Mouse (Mus musculus) CH12.LX (cell line): Measurements from ENCODE around the gene Taf1a. TPM values are rescaled to one million over a fixed set of nuclear protein-coding genes. Genes with fewer than 3 reads are reported as not detected.
A peak's percentile ranks its signal among the peaks of the same experiment; 100 is the strongest.

Experiments
- DNase-seq: peaks from one replicate; pipeline ENCODE4 v3.0.0-alpha.2; 2013; ENCODE audit errors: extremely low read depth
- H3K27ac ChIP-seq: 2 replicates; pipeline ENCODE4 v1.5.1; 2012; ENCODE audit warnings: low read depth, mild to moderate bottlenecking, control low read depth, moderate library complexity; ENCODE audit not compliant: insufficient read depth
- H3K27me3 ChIP-seq: replicated peaks from 2 replicates; pipeline ENCODE3; 2012; ENCODE audit warnings: inconsistent platforms
- H3K36me3 ChIP-seq, 2 experiments: replicated peaks in 1 of 2; 2 replicates each; pipeline versions ENCODE3 to v1.6.1; 2012; ENCODE audit warnings: inconsistent platforms in 1 of 2, low read length in 1 of 2, mild to moderate bottlenecking in 1 of 2, mixed read lengths in 1 of 2, moderate library complexity in 1 of 2; ENCODE audit not compliant: control insufficient read depth in 1 of 2, insufficient read depth in 1 of 2
- H3K4me1 ChIP-seq, 2 experiments: 2 replicates each; pipeline ENCODE4 v1.6.1; 2012; ENCODE audit warnings: inconsistent platforms in 1 of 2, moderate library complexity in 1 of 2; ENCODE audit not compliant: insufficient read depth in 2 of 2, control insufficient read depth in 1 of 2
- H3K4me2 ChIP-seq: 2 replicates; pipeline ENCODE4 v1.6.1; 2012; ENCODE audit warnings: low read depth, mild to moderate bottlenecking, control low read depth; ENCODE audit not compliant: poor library complexity, insufficient read depth, severe bottlenecking
- H3K4me3 ChIP-seq, 3 experiments: fragments of 150-350 bp in 1 of 3; sonication (generic) in 1 of 3; replicated peaks in 1 of 3; 2 replicates each; pipeline versions ENCODE3 to v1.5.1; 2011 to 2012; ENCODE audit warnings: low read depth in 2 of 3, low read length in 2 of 3, mild to moderate bottlenecking in 2 of 3, moderate library complexity in 2 of 3, control low read depth in 1 of 3, improper control_type of control experiment in 1 of 3, inconsistent platforms in 1 of 3, mixed read lengths in 1 of 3; ENCODE audit not compliant: poor library complexity in 1 of 3
- H3K79me2 ChIP-seq: replicated peaks from 2 replicates; pipeline ENCODE4 v1.6.1; 2012; ENCODE audit warnings: mild to moderate bottlenecking, moderate library complexity; ENCODE audit not compliant: control insufficient read depth, poor library complexity, insufficient read depth, severe bottlenecking; ENCODE audit errors: extremely low read depth
- H3K9ac ChIP-seq: 2 replicates; pipeline ENCODE4 v1.6.1; 2012; ENCODE audit warnings: low read depth, mild to moderate bottlenecking, control low read depth, moderate library complexity; ENCODE audit not compliant: insufficient read depth
- H3K9me3 ChIP-seq: replicated peaks from 2 replicates; pipeline ENCODE3; 2012; ENCODE audit warnings: low read length, inconsistent platforms, mixed read lengths
- BHLHE40 ChIP-seq: IDR thresholded peaks from 2 replicates; pipeline ENCODE4 v1.6.1; 2011; ENCODE audit warnings: mild to moderate bottlenecking, low read depth, low read length, improper control_type of control experiment
- CHD1 ChIP-seq: IDR thresholded peaks from 2 replicates; pipeline ENCODE4 v1.6.1; 2012; ENCODE audit warnings: low read depth, low read length, improper control_type of control experiment, inconsistent platforms
- CHD2 ChIP-seq: IDR thresholded peaks from 2 replicates; pipeline ENCODE4 v1.6.1; 2011; ENCODE audit warnings: low read length, improper control_type of control experiment
- CTCF ChIP-seq, 2 experiments: IDR thresholded peaks in 1 of 2; conservative IDR thresholded peaks in 1 of 2; 2 replicates each; pipeline ENCODE4 v1.5.1; 2011 to 2012; ENCODE audit warnings: low read depth in 2 of 2, low read length in 2 of 2, improper control_type of control experiment in 1 of 2, inconsistent platforms in 1 of 2, mild to moderate bottlenecking in 1 of 2, moderate library complexity in 1 of 2
- ELF1 ChIP-seq: IDR thresholded peaks from 2 replicates; pipeline ENCODE4 v1.6.1; 2014; ENCODE audit warnings: low read depth, mild to moderate bottlenecking, inconsistent platforms, low read length, improper control_type of control experiment
- EP300 ChIP-seq: IDR thresholded peaks from 2 replicates; pipeline ENCODE4 v1.6.1; 2011; ENCODE audit warnings: low read length, improper control_type of control experiment
- GABPA ChIP-seq: IDR thresholded peaks from 2 replicates; pipeline ENCODE4 v1.6.1; 2012; ENCODE audit warnings: low read depth, low read length, improper control_type of control experiment, inconsistent platforms; ENCODE audit not compliant: insufficient replicate concordance
- HCFC1 ChIP-seq: IDR thresholded peaks from 2 replicates; pipeline ENCODE4 v1.6.1; 2012; ENCODE audit warnings: low read depth, mild to moderate bottlenecking, inconsistent platforms, low read length, improper control_type of control experiment
- IRF4 ChIP-seq: IDR thresholded peaks from 2 replicates; pipeline ENCODE4 v1.6.1; 2014; ENCODE audit warnings: low read depth, mild to moderate bottlenecking, inconsistent platforms, low read length, improper control_type of control experiment
- JUN ChIP-seq: IDR thresholded peaks from 2 replicates; pipeline ENCODE4 v1.6.1; 2011; ENCODE audit warnings: low read depth, mild to moderate bottlenecking, low read length, improper control_type of control experiment, moderate library complexity; ENCODE audit not compliant: insufficient read depth
- KAT2A ChIP-seq: IDR thresholded peaks from 2 replicates; pipeline ENCODE4 v1.6.1; 2012; ENCODE audit warnings: low read length, improper control_type of control experiment, inconsistent platforms; ENCODE audit not compliant: insufficient replicate concordance
- MAFK ChIP-seq: IDR thresholded peaks from 2 replicates; pipeline ENCODE4 v1.6.1; 2011; ENCODE audit warnings: low read length, improper control_type of control experiment; ENCODE audit not compliant: insufficient replicate concordance
- MAX ChIP-seq: IDR thresholded peaks from 2 replicates; pipeline ENCODE4 v1.6.1; 2011; ENCODE audit warnings: low read length, improper control_type of control experiment
- MAZ ChIP-seq: IDR thresholded peaks from 2 replicates; pipeline ENCODE4 v1.6.1; 2012; ENCODE audit warnings: low read depth, mild to moderate bottlenecking, inconsistent platforms, low read length, improper control_type of control experiment, moderate library complexity
- MXI1 ChIP-seq: IDR thresholded peaks from 2 replicates; pipeline ENCODE4 v1.6.1; 2011; ENCODE audit warnings: mild to moderate bottlenecking, low read depth, low read length, improper control_type of control experiment
- MYC ChIP-seq: IDR thresholded peaks from 2 replicates; pipeline ENCODE4 v1.6.1; 2011; ENCODE audit warnings: low read depth, mild to moderate bottlenecking, improper control_type of control experiment, low read length
- NELFE ChIP-seq: IDR thresholded peaks from 2 replicates; pipeline ENCODE4 v1.6.1; 2011; ENCODE audit warnings: low read depth, low read length, improper control_type of control experiment
- NRF1 ChIP-seq: IDR thresholded peaks from 2 replicates; pipeline ENCODE4 v1.6.1; 2014; ENCODE audit warnings: low read depth, mild to moderate bottlenecking, inconsistent platforms, low read length, improper control_type of control experiment, moderate library complexity
- PAX5 ChIP-seq: IDR thresholded peaks from 2 replicates; pipeline ENCODE4 v1.6.1; 2012; ENCODE audit warnings: low read length, inconsistent platforms, mixed read lengths
- POLR2A ChIP-seq: IDR thresholded peaks from 2 replicates; pipeline ENCODE4 v1.6.1; 2011; ENCODE audit warnings: low read depth, mild to moderate bottlenecking, improper control_type of control experiment, low read length
- POLR2AphosphoS2 ChIP-seq: IDR thresholded peaks from 2 replicates; pipeline ENCODE4 v1.6.1; 2011; ENCODE audit warnings: low read depth, low read length, improper control_type of control experiment
- RAD21 ChIP-seq: IDR thresholded peaks from 2 replicates; pipeline ENCODE4 v1.6.1; 2011; ENCODE audit warnings: low read depth, mild to moderate bottlenecking, low read length, improper control_type of control experiment, moderate library complexity
- RCOR1 ChIP-seq: conservative IDR thresholded peaks from 2 replicates; pipeline ENCODE4 v1.6.1; 2012; ENCODE audit warnings: low read depth, mild to moderate bottlenecking, inconsistent platforms, low read length, improper control_type of control experiment
- SIN3A ChIP-seq: IDR thresholded peaks from 2 replicates; pipeline ENCODE4 v1.6.1; 2012; ENCODE audit warnings: low read length, improper control_type of control experiment, inconsistent platforms
- TBP ChIP-seq: conservative IDR thresholded peaks from 2 replicates; pipeline ENCODE4 v1.6.1; 2011; ENCODE audit warnings: low read depth, low read length, improper control_type of control experiment
- TCF12 ChIP-seq: IDR thresholded peaks from 2 replicates; pipeline ENCODE4 v1.6.1; 2014; ENCODE audit warnings: low read depth, mild to moderate bottlenecking, inconsistent platforms, low read length, improper control_type of control experiment
- UBTF ChIP-seq: IDR thresholded peaks from 2 replicates; pipeline ENCODE4 v1.6.1; 2012; ENCODE audit warnings: low read depth, mild to moderate bottlenecking, inconsistent platforms, low read length, improper control_type of control experiment, moderate library complexity
- USF2 ChIP-seq: conservative IDR thresholded peaks from 2 replicates; pipeline ENCODE4 v1.6.1; 2011; ENCODE audit warnings: low read depth, low read length, improper control_type of control experiment
- ZC3H11A ChIP-seq: IDR thresholded peaks from 2 replicates; pipeline ENCODE4 v1.6.1; 2012; ENCODE audit warnings: low read depth, mild to moderate bottlenecking, inconsistent platforms, low read length, improper control_type of control experiment
- ZKSCAN1 ChIP-seq: IDR thresholded peaks from 2 replicates; pipeline ENCODE4 v1.6.1; 2012; ENCODE audit warnings: low read depth, inconsistent platforms, low read length, improper control_type of control experiment, borderline replicate concordance
- dilution Hi-C: fragments of 300-500 bp; cut with MboI; formaldehyde crosslinking; loops from 2 replicates; pipeline ENCODE4 v1.14.3; 2020; ENCODE audit warnings: low sequenced_read_pairs; ENCODE audit not compliant: extremely low pct_unique_long_range_greater_than_20kb, extremely low pct_ligation_motif_present
- in situ Hi-C: fragments of 300-500 bp; cut with MboI; formaldehyde crosslinking; loops from 3 replicates; pipeline ENCODE4 v1.14.3; 2019; ENCODE audit warnings: low sequenced_read_pairs, low pct_ligation_motif_present, low pct_unique_long_range_greater_than_20kb, mixed read lengths
- polyA plus RNA-seq: library from polyadenylated mRNA; unstranded; fragments of >175 nt; gene quantifications from 2 replicates; pipeline ENCODE4 v1.2.1, GENCODE M21; 2012; ENCODE audit warnings: low read depth; ENCODE audit not compliant: insufficient read length
- total RNA-seq, 2 experiments: library from RNA; depleted of rRNA; stranded (reverse); fragments of 300-350 nt in 1 of 2; fragments of >200 nt in 1 of 2; gene quantifications; 2 replicates each; pipeline ENCODE4 v1.2.3; 2012 to 2014

The Taf1a gene
- total and polyA plus RNA-seq, 3 experiments = 12.3 to 27.2 (median 21.9) TPM

DNA sequence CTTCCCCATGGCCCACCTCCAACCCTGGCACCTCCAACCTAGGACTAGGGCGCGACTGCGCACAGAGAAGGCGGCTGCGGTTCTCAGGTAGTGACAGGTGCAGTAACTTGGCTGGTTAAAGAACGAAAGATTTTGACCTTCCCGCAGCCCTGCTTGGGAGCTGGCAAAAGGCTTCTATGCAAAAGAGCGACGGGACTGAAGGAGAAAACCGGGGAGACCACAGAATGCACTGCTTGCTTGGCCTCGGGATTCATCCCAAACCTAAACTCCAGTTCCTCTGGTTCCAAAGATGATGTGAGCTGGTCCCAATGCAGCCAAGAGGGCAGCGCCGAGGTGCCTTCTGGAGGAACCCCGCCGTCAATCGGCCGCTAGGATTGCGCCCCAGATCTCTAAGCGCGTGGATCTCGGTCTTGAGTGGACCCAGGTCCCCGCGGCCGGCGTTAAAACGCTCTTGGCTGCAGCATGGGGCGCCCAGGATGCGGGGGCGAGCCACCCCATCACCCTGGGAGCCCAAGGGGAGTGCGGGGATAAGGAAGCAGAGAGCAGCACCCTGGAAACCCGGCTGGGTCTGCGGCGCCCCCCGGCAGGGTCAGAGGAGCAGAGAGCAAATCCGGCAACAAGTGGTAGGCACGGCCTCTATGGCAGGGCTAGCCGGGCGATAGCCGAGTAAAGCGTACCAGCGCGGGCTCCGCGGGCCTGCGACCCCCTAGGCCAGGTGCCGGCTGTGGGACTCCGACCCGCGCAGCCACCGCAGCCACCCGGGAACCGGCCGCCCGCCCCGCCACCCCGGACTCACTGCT lies 20.0 kb upstream of the Taf1a start:
- dilution Hi-C loops (no loop called here), in situ Hi-C loops (no loop called here)
- Histone ChIP-seq H3K4me2 (peak overlapping the region; percentile 85), H3K4me1 (peaks cover 8 to 21% of the 10 kb centered on the region in 2 experiments), H3K9me3 (no peaks in the 10 kb centered on the region), H3K27ac (no peak overlapping the region), H3K9ac (peak overlapping the region; percentile 61), H3K27me3 (no peaks in the 10 kb centered on the region), H3K36me3 (peaks cover 13 to 31% of the 10 kb centered on the region in 2 experiments), H3K79me2 (peaks cover 7% of the 10 kb centered on the region; the same call in 1 of the 2 replicates), H3K4me3 (peak overlapping the region; percentile 76 to 96 (median 86))
- peak; percentile 43 for TF ChIP-seq NRF1
- no peak for TF ChIP-seq TCF12
- DNase-seq = no peak

DNA sequence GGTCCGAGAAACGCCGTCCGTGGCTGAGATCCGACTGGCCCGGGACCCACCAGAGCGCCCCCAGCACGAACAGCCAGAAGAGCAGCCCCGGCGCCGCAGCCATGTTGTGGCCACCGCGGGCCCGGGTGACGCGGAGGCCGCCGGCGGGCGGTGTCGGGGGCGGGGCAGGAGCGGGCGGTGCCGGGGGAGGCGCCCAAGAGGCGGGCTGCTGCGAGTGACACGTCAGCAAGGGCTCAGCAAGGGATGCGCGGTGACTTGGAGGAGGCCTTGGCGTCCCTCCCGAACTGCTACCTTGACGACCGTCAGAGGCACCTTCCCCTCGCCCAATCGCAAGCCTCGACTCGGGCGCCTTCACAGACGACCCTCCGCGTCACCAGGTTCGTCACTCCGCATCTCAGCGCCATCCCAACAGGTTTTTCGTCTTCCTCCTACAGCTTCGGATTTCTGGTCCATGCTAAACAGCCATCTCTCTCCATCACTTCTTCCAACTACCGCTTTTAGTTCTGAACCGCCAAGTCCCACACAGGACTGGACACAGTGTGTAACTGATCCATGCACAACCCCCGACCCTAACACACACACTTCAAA lies 19.3 kb upstream of the Taf1a start, which contains the start of gene Mia3:
Mia3 (minus strand) TSS at position 127 of the 588 bp plus-strand sequence.
- H3K4me1 ChIP-seq = peaks cover 8 to 21% of the 10 kb centered on the region in 2 experiments
- dilution Hi-C loops = no loop called here
- in situ Hi-C loops = no loop called here
- peak within 1 kb of the TSS; percentile 61 for H3K9ac ChIP-seq
- peaks cover 7% of the 10 kb centered on the region; the same call in 1 of the 2 replicates for H3K79me2 ChIP-seq
- peak within 1 kb of the TSS; percentile 85 for H3K4me2 ChIP-seq
- H3K36me3 ChIP-seq = peaks cover 6 to 24% of the 10 kb centered on the region in 2 experiments
- no peaks in the 10 kb centered on the region for H3K9me3 ChIP-seq
- H3K4me3 ChIP-seq = peak within 1 kb of the TSS; percentile 76 to 96 (median 86)
- no peak within 1 kb of the TSS for H3K27ac ChIP-seq
- peak; percentile 96 for DNase-seq
- H3K27me3 ChIP-seq = no peaks in the 10 kb centered on the region
- TF ChIP-seq USF2 (no peak), UBTF (no peak), CHD1 (no peak), JUN (no peak), MXI1 (peak; percentile 69; the same call in 1 of the 2 replicates), ELF1 (peak; percentile 48), RCOR1 (no peak), TBP (peak; percentile 75), MYC (peak; percentile 79), IRF4 (no peak), ZKSCAN1 (no peak), BHLHE40 (no peak), GABPA (no peak), RAD21 (no peak), POLR2A (peak; percentile 84), MAX (no peak; the same call in 1 of the 2 replicates), KAT2A (no peak), NRF1 (peak; percentile 77), TCF12 (peak; percentile 76), ZC3H11A (no peak), MAFK (no peak), CTCF (conservative IDR thresholded peaks at IDR 0.05 in 1 of 2, IDR thresholded peaks at IDR 0.05 in 1 of 2; ENCODE audit: low read depth in 2 of 2, low read length in 2 of 2) (peak in 1 of 2 experiments; percentile 17; a peak in 1 of 4 replicates), PAX5 (no peak), HCFC1 (no peak), SIN3A (no peak; the same call in 1 of the 2 replicates), NELFE (peak; percentile 77), MAZ (no peak), EP300 (no peak), CHD2 (no peak), POLR2AphosphoS2 (0 out of 2 replicates have a peak, but pooled peaks have one; percentile 42)
